Mouse (Mus musculus) E14TG2a.4 (cell line): ENCODE data around the gene Casc3.

Source experiments
- CTCF ChIP-seq: conservative IDR thresholded peaks from 2 replicates; pipeline ENCODE4 v1.5.1; 2014; ENCODE audit warnings: low read length
- NANOG ChIP-seq: IDR thresholded peaks from 2 replicates; pipeline ENCODE4 v1.6.1; 2014; ENCODE audit warnings: borderline replicate concordance, low read length, mixed read lengths
- POU5F1 ChIP-seq: IDR thresholded peaks from 2 replicates; pipeline ENCODE4 v1.6.1; 2014; ENCODE audit warnings: low read length, borderline replicate concordance

- TF ChIP-seq CTCF (no peak), NANOG (no peak), POU5F1 (no peak)
Observed at GRCm38 (mm10) chr11:98871416-98871815, 66.7 kb downstream of the Casc3 start.
